Mouse (Mus musculus) embryonic facial prominence, embryonic 12.5 days (tissue): ENCODE measurements around the gene Gadd45b. TPM values are rescaled to one million over a fixed set of nuclear protein-coding genes. Genes with fewer than 3 reads are reported as not detected.
A peak's percentile ranks its signal among the peaks of the same experiment; 100 is the strongest.

Experiments used
- ATAC-seq: fragments of 200-750 bp; cut with Nextera tagmentation; 2 replicates; pipeline ENCODE4 v1.8.0; 2017; ENCODE audit not compliant: insufficient number of reproducible peaks, insufficient read depth, low FRiP score, low TSS enrichment
- H3K27ac ChIP-seq: fragments of 300-500 bp; sonication (generic); 2 replicates; pipeline ENCODE4 v1.5.1; 2016; ENCODE audit warnings: mild to moderate bottlenecking
- H3K27me3 ChIP-seq: fragments of 300-500 bp; sonication (generic); 2 replicates; pipeline ENCODE4 v1.6.1; 2016; ENCODE audit warnings: mild to moderate bottlenecking, moderate library complexity
- H3K36me3 ChIP-seq: fragments of 300-500 bp; sonication (generic); 2 replicates; pipeline ENCODE4 v1.6.1; 2016; ENCODE audit warnings: mild to moderate bottlenecking
- H3K4me1 ChIP-seq: fragments of 300-500 bp; sonication (generic); 2 replicates; pipeline ENCODE4 v1.6.1; 2016
- H3K4me2 ChIP-seq: fragments of 300-500 bp; sonication (generic); replicated peaks from 2 replicates; pipeline ENCODE4 v1.6.1; 2016; ENCODE audit warnings: mild to moderate bottlenecking, moderate library complexity
- H3K4me3 ChIP-seq: fragments of 300-500 bp; sonication (generic); 2 replicates; pipeline ENCODE4 v1.5.1; 2016; ENCODE audit warnings: mild to moderate bottlenecking
- H3K9ac ChIP-seq: fragments of 300-500 bp; sonication (generic); 2 replicates; pipeline ENCODE4 v1.6.1; 2016; ENCODE audit warnings: mild to moderate bottlenecking, moderate library complexity
- H3K9me3 ChIP-seq: fragments of 300-500 bp; sonication (generic); 2 replicates; pipeline ENCODE4 v1.6.1; 2016; ENCODE audit warnings: mild to moderate bottlenecking, moderate library complexity
- WGBS: fragments of 180-500 bp; shearing (Covaris S2); methylation state at CpG from one replicate; pipeline ENCODE4 v1.1.7; 2016; 5-methylcytosine and 5-hydroxymethylcytosine counted together
- polyA plus RNA-seq: library from polyadenylated mRNA; unstranded; fragments of >200 nt; fragmentation: Nextera tagmentation; extraction: Ambion mirVana; gene quantifications from 2 replicates; pipeline ENCODE4 v1.2.1, GENCODE M21; 2016

Gadd45b gene
- 15.9 and 20.5 TPM in 2 replicates for polyA plus RNA-seq

- Histone ChIP-seq H3K27me3 (peaks cover 39% of the 10 kb centered on the region), H3K9ac (peak within 1 kb of the TSS; percentile 69), H3K4me1 (peaks cover 50% of the 10 kb centered on the region), H3K9me3 (no peaks in the 10 kb centered on the region), H3K27ac (peak within 1 kb of the TSS; percentile 84), H3K4me3 (peak within 1 kb of the TSS; percentile 59), H3K36me3 (no peaks in the 10 kb centered on the region), H3K4me2 (peak within 1 kb of the TSS; percentile 84)
- under 1% methylated on average over 56 of the region's 56 CpGs for WGBS
- peak; percentile 85 for ATAC-seq
Observed at GRCm38 (mm10) chr10:80929299-80930226, at the start of gene Gadd45b. TSS of gene Gadd45b (plus strand) at chr10:80930073.

DNA sequence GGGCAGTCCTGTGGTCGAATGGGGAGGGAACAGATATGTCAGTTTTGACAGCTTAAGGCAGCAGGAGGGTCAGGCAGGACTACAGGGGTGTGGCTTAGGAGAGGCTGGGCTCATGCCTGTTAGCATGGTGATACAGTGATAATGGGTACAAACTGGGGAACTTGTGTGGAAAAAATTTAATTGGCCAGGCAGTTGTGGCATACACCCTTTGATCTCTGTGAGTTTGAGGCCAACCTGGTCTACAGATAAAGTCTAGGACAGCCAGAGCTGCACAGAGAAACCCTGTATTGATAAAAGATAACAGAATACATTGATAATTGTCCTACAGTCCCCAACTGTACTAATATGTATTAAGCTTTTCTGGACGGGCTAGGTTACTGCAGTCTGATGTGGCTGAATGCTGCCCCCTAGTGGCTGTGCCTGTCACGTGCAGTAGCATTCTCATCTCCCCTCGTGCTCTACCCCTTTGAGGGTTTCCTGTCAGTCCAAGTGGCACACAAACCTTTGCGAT is 49.7 kb upstream of the Gadd45b start:
- H3K27me3 ChIP-seq, result no peaks in the 10 kb centered on the region
- no peak overlapping the region for H3K4me3 ChIP-seq
- no peaks in the 10 kb centered on the region for H3K9me3 ChIP-seq
- H3K36me3 ChIP-seq, result no peaks in the 10 kb centered on the region
- no peak for ATAC-seq
- no peak overlapping the region for H3K27ac ChIP-seq
- no peak overlapping the region for H3K9ac ChIP-seq
- no peaks in the 10 kb centered on the region for H3K4me1 ChIP-seq
- no peak overlapping the region for H3K4me2 ChIP-seq
- WGBS, result 20% methylated on average over 5 of the region's 5 CpGs

DNA sequence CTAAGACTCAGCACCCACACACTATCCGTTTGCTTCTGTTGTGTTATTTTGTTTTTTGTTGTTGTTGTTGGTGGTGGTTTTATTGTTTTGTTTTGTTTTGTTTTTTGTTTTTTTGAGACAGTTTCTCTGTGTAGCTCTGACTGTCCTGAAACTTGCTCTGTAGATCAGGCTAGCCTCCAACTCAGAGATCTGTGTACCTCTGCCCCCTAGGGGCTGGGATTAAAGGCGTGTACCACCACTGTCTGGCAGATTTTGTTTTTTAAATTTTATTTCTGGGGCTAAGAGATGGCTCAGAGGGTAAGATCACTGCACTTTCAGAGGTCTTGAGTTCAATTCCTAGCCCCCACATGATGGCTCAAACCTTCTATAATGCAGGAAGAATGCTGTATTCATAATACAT is 49.0 kb upstream of the Gadd45b start:
- Histone ChIP-seq H3K4me1 (no peaks in the 10 kb centered on the region), H3K27ac (no peak overlapping the region), H3K4me2 (no peak overlapping the region), H3K36me3 (no peaks in the 10 kb centered on the region), H3K9ac (no peak overlapping the region), H3K9me3 (no peaks in the 10 kb centered on the region), H3K27me3 (no peaks in the 10 kb centered on the region), H3K4me3 (no peak overlapping the region)
- no peak for ATAC-seq
- 79% methylated on average over 2 of the region's 2 CpGs for WGBS

- H3K27me3 ChIP-seq, result no peaks in the 10 kb centered on the region
- H3K27ac ChIP-seq, result no peak overlapping the region
- 24% methylated on average over 10 of the region's 10 CpGs for WGBS
- no peak overlapping the region for H3K4me3 ChIP-seq
- no peaks in the 10 kb centered on the region for H3K4me1 ChIP-seq
- no peak overlapping the region for H3K4me2 ChIP-seq
- H3K36me3 ChIP-seq, result no peaks in the 10 kb centered on the region
- H3K9ac ChIP-seq, result no peak overlapping the region
- no peaks in the 10 kb centered on the region for H3K9me3 ChIP-seq
- ATAC-seq, result no peak
Observed at GRCm38 (mm10) chr10:80881301-80881700, 48.6 kb upstream of the Gadd45b start.

- 74% methylated on average over 11 of the region's 11 CpGs for WGBS
- H3K4me3 ChIP-seq, result no peak overlapping the region
- no peak for ATAC-seq
Observed at GRCm38 (mm10) chr10:80887181-80887580, 42.7 kb upstream of the Gadd45b start.

GRCm38 (mm10) chr10:80895100-80895499 is 34.8 kb upstream of the Gadd45b start:
- Histone ChIP-seq H3K4me1 (peaks cover 16% of the 10 kb centered on the region), H3K4me2 (no peak overlapping the region), H3K27ac (no peak overlapping the region), H3K36me3 (peaks cover 7% of the 10 kb centered on the region; the same call in 1 of the 2 replicates), H3K9ac (no peak overlapping the region), H3K4me3 (no peak overlapping the region), H3K27me3 (peaks cover 2% of the 10 kb centered on the region; the same call in 1 of the 2 replicates), H3K9me3 (0 out of 2 replicates have a peak, but pooled peaks cover 3% of the 10 kb centered on the region)
- ATAC-seq, result no peak
- WGBS, result 85% methylated on average over 7 of the region's 7 CpGs

More at GRCm38 (mm10) chr10:80887181-80887580, 42.7 kb upstream of the Gadd45b start:
- H3K9ac ChIP-seq, result no peak overlapping the region
- H3K27ac ChIP-seq, result no peak overlapping the region
- H3K4me1 ChIP-seq, result no peaks in the 10 kb centered on the region
- H3K27me3 ChIP-seq, result peaks cover 25% of the 10 kb centered on the region
- no peaks in the 10 kb centered on the region for H3K36me3 ChIP-seq
- H3K9me3 ChIP-seq, result 0 out of 2 replicates have a peak, but pooled peaks cover 3% of the 10 kb centered on the region
- H3K4me2 ChIP-seq, result no peak overlapping the region

- no peak for ATAC-seq
- Histone ChIP-seq H3K9me3 (0 out of 2 replicates have a peak, but pooled peaks cover 3% of the 10 kb centered on the region), H3K36me3 (peaks cover 7% of the 10 kb centered on the region; the same call in 1 of the 2 replicates), H3K9ac (no peak overlapping the region), H3K27me3 (no peaks in the 10 kb centered on the region), H3K4me3 (no peak overlapping the region), H3K27ac (no peak overlapping the region), H3K4me1 (peaks cover 16% of the 10 kb centered on the region), H3K4me2 (no peak overlapping the region)
- WGBS, result 82% methylated on average over 6 of the region's 6 CpGs
Observed at GRCm38 (mm10) chr10:80895697-80896096, 34.2 kb upstream of the Gadd45b start.

- WGBS, result 70% methylated on average over 24 of the region's 24 CpGs
- no peak for ATAC-seq
- Histone ChIP-seq H3K4me2 (no peak overlapping the region), H3K9me3 (0 out of 2 replicates have a peak, but pooled peaks cover 3% of the 10 kb centered on the region), H3K36me3 (peaks cover 11% of the 10 kb centered on the region; the same call in 1 of the 2 replicates), H3K4me3 (no peak overlapping the region), H3K9ac (0 out of 2 replicates have a peak overlapping the region, but pooled peaks have one; percentile 15), H3K27me3 (no peaks in the 10 kb centered on the region), H3K4me1 (peaks cover 19% of the 10 kb centered on the region), H3K27ac (no peak overlapping the region)
Observed at GRCm38 (mm10) chr10:80896581-80897485, 33.0 kb upstream of the Gadd45b start.

GRCm38 (mm10) chr10:80897861-80898510 is 31.9 kb upstream of the Gadd45b start:
- WGBS, result 36% methylated on average over 41 of the region's 41 CpGs
- H3K9me3 ChIP-seq, result no peaks in the 10 kb centered on the region
- peaks cover 19% of the 10 kb centered on the region for H3K4me1 ChIP-seq
- no peak for ATAC-seq
- peaks cover 15% of the 10 kb centered on the region for H3K36me3 ChIP-seq
- H3K27me3 ChIP-seq, result no peaks in the 10 kb centered on the region
- H3K9ac ChIP-seq, result no peak overlapping the region
- no peak overlapping the region for H3K27ac ChIP-seq
- no peak overlapping the region for H3K4me3 ChIP-seq
- H3K4me2 ChIP-seq, result peak overlapping the region; percentile 29

DNA sequence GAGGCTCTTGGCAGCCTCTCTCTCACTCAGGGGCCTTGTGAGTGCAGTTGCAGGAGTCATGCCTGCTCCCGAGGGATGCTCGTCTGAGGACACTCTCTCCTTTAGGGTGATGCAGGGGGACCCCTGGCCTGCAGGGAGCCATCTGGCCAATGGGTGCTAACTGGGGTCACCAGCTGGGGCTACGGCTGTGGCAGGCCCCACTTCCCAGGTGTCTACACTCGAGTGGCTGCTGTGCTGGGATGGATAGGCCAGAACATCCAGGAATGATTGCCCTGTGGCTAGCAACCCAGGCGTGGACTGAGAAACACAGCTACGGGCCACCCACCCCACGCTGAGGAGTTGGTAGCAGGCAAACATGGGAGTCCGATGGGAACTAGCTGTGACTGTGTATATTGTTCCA is 30.8 kb upstream of the Gadd45b start:
- Histone ChIP-seq H3K4me1 (peaks cover 19% of the 10 kb centered on the region), H3K27me3 (no peaks in the 10 kb centered on the region), H3K4me2 (peak overlapping the region; percentile 95), H3K4me3 (peak overlapping the region; percentile 86), H3K9me3 (no peaks in the 10 kb centered on the region), H3K9ac (0 out of 2 replicates have a peak overlapping the region, but pooled peaks have one; percentile 87), H3K27ac (no peak overlapping the region), H3K36me3 (peaks cover 26% of the 10 kb centered on the region)
- WGBS, result 90% methylated on average over 8 of the region's 8 CpGs
- ATAC-seq, result no peak
